Mouse (Mus musculus): Measurements from ENCODE around the gene Map4k4. TPM values are rescaled to one million over a fixed set of nuclear protein-coding genes. Genes with fewer than 3 reads are reported as not detected.
A peak's percentile ranks its signal among the peaks of the same experiment; 100 is the strongest.

The Map4k4 gene
- polyA plus RNA-seq, 1 experiment from 2014 or later = 31.9 TPM

DNA sequence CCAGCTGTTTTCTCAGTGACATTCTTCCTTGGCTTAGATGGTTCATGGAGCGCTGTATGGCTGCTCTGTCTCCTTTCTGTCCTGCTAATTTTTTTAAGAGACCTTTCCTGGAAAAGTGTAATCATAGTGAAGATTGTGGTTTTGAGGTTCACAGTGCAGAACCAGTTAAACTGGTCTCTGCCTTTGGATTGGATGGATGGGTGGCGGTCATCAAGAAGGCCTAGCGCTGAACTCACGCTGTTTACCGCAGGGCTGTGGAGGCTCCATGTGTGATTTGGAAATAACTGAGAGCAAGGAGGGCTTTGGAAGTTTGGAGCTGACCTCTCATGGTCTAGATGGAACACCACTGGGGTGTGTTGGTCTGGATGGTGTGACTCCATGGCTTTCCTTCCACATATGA is 56.0 kb downstream of the Map4k4 start:
- H3K27ac ChIP-seq = peak overlapping the region; percentile 69
- H3K4me1 ChIP-seq = peaks cover 25% of the 10 kb centered on the region
- H3K36me3 ChIP-seq = no peaks in the 10 kb centered on the region
- H3K27me3 ChIP-seq (replicated peaks) = no peaks in the 10 kb centered on the region
- H3K9ac ChIP-seq = no peak overlapping the region
- H3K4me2 ChIP-seq = no peak overlapping the region
- ATAC-seq (ENCODE audit: insufficient read depth, low FRiP score, low read depth) = peak; percentile 53
- 60% methylated on average over 5 of the region's 5 CpGs for WGBS
- no peaks in the 10 kb centered on the region for H3K9me3 ChIP-seq
- H3K4me3 ChIP-seq (replicated peaks) = no peak overlapping the region

DNA sequence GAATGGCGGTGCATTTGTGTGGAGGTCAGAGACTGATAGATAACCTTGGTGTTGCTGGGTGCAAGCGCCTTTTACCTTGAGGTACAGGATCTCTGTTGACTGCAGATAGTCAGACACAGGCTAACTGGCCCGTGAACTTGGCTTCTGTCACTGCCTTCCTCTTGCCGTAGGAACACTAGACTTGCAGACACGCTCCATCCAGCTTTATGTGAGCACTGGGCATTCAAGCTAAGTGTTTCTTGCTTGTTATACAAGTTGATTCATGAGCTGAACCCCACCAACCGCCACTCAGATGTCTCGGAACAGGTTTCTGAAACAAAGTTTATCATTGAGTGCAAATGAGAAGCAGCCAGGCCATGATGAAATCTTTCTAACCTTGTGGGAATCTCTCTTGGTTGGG is 57.3 kb downstream of the Map4k4 start:
- H3K9ac ChIP-seq = no peak overlapping the region
- no peak overlapping the region for H3K4me3 ChIP-seq (replicated peaks)
- ATAC-seq (ENCODE audit: insufficient read depth, low FRiP score, low read depth) = no peak
- no peaks in the 10 kb centered on the region for H3K27me3 ChIP-seq (replicated peaks)
- 64% methylated on average over 7 of the region's 7 CpGs for WGBS
- H3K9me3 ChIP-seq = no peaks in the 10 kb centered on the region
- H3K36me3 ChIP-seq = no peaks in the 10 kb centered on the region
- no peak overlapping the region for H3K4me2 ChIP-seq
- H3K4me1 ChIP-seq = peaks cover 23% of the 10 kb centered on the region
- H3K27ac ChIP-seq = peak overlapping the region; percentile 4; the same call in 1 of the 2 replicates

DNA sequence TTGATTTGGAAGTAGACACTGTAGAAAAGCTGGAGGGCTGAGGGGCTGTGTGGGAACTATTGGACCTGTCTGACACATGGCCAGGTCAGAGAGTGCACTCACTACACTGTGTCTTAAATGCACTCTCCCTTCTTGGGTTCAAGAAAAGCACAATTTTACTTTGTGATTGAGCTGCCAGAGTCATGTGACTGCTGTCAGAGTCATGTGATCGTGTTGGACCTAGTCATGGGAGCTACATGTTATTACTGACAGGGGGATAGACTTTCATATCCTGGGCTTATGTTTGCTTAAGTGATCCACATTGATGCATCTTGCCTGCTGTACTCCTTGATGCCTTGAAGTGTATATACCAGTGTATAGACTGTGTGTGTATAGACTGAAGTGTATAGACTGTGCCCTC is 59.9 kb downstream of the Map4k4 start:
- Histone ChIP-seq H3K9ac (no peak overlapping the region), H3K9me3 (no peaks in the 10 kb centered on the region), H3K27me3 (replicated peaks) (no peaks in the 10 kb centered on the region), H3K4me1 (peaks cover 26% of the 10 kb centered on the region), H3K4me2 (no peak overlapping the region), H3K36me3 (no peaks in the 10 kb centered on the region), H3K27ac (no peak overlapping the region), H3K4me3 (replicated peaks) (no peak overlapping the region)
- ATAC-seq (ENCODE audit: insufficient read depth, low FRiP score, low read depth) = no peak
- WGBS = 78% methylated on average over 1 of the region's 1 CpGs

DNA sequence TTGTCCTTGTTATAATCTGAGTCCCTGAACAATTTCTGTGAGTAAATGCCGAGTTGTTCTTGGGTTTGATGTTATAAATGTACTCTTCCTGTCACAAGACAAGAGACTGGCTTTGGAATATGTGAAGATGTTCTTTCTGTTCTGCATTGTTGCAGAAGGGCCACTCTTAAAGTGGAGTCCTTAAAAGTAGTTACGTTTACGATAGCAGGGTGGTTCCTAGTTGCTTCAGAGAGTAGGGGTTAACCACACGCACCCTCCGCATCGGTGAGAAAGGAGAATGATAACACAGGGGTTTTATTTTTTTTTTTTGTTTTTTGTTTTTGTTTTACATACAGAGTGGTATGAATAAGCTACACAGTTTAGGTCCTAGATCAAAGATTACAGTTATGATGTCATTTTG is 60.4 kb downstream of the Map4k4 start:
- H3K4me1 ChIP-seq = peaks cover 25% of the 10 kb centered on the region
- no peaks in the 10 kb centered on the region for H3K27me3 ChIP-seq (replicated peaks)
- no peak overlapping the region for H3K9ac ChIP-seq
- no peak overlapping the region for H3K4me2 ChIP-seq
- WGBS = 84% methylated on average over 6 of the region's 6 CpGs
- H3K36me3 ChIP-seq = no peaks in the 10 kb centered on the region
- H3K9me3 ChIP-seq = no peaks in the 10 kb centered on the region
- H3K27ac ChIP-seq = no peak overlapping the region
- no peak overlapping the region for H3K4me3 ChIP-seq (replicated peaks)
- no peak for ATAC-seq (ENCODE audit: insufficient read depth, low FRiP score, low read depth)

DNA sequence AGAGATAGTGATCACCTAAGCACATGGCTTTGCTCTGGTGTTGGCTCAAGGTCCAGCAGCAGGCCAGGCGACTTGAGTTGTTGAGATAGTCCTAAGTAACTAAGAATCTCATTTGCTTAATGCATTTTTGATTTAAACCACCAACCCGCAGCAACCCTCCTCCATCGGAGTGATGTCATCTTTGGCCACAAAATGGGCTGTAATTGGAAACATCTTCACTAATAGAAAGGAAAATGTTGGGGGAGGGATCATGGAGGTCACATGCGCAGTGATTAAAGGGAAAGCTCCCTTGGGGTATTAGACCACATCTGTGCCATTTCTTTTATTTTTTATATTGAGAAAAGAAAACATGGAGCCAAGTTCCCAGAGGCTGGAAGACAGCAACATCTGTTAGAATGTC is 61.6 kb downstream of the Map4k4 start:
- Histone ChIP-seq H3K4me2 (no peak overlapping the region), H3K9me3 (no peaks in the 10 kb centered on the region), H3K4me1 (peaks cover 25% of the 10 kb centered on the region), H3K27me3 (replicated peaks) (no peaks in the 10 kb centered on the region), H3K4me3 (replicated peaks) (no peak overlapping the region), H3K36me3 (no peaks in the 10 kb centered on the region), H3K9ac (no peak overlapping the region), H3K27ac (peak overlapping the region; percentile 45; the same call in 1 of the 2 replicates)
- WGBS = 74% methylated on average over 4 of the region's 4 CpGs
- ATAC-seq (ENCODE audit: insufficient read depth, low FRiP score, low read depth) = no peak

DNA sequence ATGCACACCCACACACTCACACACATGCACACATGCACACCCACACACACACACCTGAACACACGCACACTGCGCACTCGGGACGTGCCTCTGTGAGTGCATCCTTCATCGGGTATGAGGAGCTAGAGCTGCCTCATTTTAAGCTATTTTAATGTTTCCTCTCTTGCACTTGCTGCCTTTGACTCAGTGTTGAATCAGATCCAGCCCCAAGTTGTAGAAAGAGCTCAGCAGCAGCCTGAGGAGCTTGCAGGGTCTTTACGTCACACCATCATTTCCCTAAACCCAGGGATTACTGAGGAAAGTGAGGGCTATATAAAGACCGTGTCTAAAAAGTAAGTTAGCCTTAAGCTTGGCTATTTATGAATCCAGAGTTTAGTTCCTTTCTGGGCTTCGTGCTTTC is 62.1 kb downstream of the Map4k4 start:
- H3K27ac ChIP-seq = peak overlapping the region; percentile 45; the same call in 1 of the 2 replicates
- WGBS = 74% methylated on average over 8 of the region's 8 CpGs
- no peaks in the 10 kb centered on the region for H3K9me3 ChIP-seq
- no peak for ATAC-seq (ENCODE audit: insufficient read depth, low FRiP score, low read depth)
- H3K4me1 ChIP-seq = peaks cover 25% of the 10 kb centered on the region
- H3K36me3 ChIP-seq = no peaks in the 10 kb centered on the region
- no peak overlapping the region for H3K4me2 ChIP-seq
- H3K4me3 ChIP-seq (replicated peaks) = no peak overlapping the region
- H3K9ac ChIP-seq = no peak overlapping the region
- no peaks in the 10 kb centered on the region for H3K27me3 ChIP-seq (replicated peaks)

DNA sequence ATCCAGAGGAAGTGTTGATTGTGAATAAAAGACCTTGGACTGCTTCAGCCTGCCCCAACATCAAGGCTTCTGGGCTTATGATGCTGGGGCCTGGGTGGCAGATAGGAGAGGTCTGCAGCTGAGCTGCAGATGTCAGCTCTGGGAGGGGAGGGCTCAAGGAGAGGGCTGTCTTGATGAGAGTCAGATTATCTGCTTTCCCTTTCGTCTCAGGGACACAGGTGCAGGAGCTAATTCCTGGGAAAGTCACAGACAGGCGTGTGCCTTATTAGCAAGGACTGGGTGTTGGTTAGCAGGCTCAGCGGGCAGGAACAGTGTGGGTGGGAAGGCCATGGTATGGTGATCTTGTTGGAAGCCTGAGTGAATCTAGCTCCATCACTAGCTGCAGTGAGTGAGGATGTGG is 63.1 kb downstream of the Map4k4 start:
- no peak for ATAC-seq (ENCODE audit: insufficient read depth, low FRiP score, low read depth)
- no peaks in the 10 kb centered on the region for H3K27me3 ChIP-seq (replicated peaks)
- WGBS = 70% methylated on average over 3 of the region's 3 CpGs
- H3K4me2 ChIP-seq = no peak overlapping the region
- H3K9me3 ChIP-seq = no peaks in the 10 kb centered on the region
- no peak overlapping the region for H3K4me3 ChIP-seq (replicated peaks)
- H3K9ac ChIP-seq = no peak overlapping the region
- peaks cover 25% of the 10 kb centered on the region for H3K4me1 ChIP-seq
- no peak overlapping the region for H3K27ac ChIP-seq
- no peaks in the 10 kb centered on the region for H3K36me3 ChIP-seq

DNA sequence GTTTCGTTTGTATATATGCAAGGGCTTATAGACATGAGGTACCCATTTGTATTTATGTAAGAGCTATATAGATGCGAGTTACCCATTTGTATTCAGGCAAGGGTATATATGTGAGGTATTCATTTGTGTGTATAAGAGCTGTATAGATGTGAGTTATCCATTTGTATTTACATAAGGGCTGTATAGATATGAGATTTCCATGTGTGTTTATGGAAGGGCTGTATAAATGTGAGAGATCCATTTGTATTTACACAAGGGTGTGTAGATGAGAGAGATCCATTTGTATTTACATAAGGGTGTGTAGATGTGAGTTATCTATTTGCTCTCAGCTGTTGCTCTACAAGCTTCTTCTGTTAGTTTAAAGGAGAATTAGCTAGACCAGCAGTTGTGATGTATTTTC is 63.7 kb downstream of the Map4k4 start:
- H3K4me1 ChIP-seq = peaks cover 25% of the 10 kb centered on the region
- no peaks in the 10 kb centered on the region for H3K27me3 ChIP-seq (replicated peaks)
- H3K9ac ChIP-seq = no peak overlapping the region
- WGBS = 54% methylated on average over 2 of the region's 2 CpGs
- no peaks in the 10 kb centered on the region for H3K9me3 ChIP-seq
- no peak overlapping the region for H3K4me3 ChIP-seq (replicated peaks)
- no peak overlapping the region for H3K4me2 ChIP-seq
- H3K27ac ChIP-seq = 0 out of 2 replicates have a peak overlapping the region, but pooled peaks have one; percentile 26
- H3K36me3 ChIP-seq = no peaks in the 10 kb centered on the region
- no peak for ATAC-seq (ENCODE audit: insufficient read depth, low FRiP score, low read depth)

DNA sequence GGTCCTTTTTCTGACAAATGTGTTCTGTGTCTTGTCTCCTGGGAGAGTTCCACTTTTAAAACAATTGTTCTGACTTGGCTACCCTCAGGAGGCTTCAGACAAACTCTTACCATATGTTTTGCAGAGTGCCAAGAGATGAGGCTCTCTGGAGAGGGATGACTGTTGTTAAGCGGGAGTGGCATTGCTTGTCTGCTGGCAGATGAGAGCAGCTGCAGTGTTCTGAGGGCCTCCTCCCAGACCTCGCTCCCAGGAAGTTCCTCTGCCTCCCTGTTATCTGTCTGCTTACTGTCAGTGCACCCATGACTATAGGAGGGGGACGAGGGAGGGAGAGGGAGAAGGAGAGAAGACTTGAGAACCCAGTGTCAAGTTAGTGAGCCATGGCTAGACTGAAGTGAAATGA is 64.7 kb downstream of the Map4k4 start:
- no peaks in the 10 kb centered on the region for H3K27me3 ChIP-seq (replicated peaks)
- no peak for ATAC-seq (ENCODE audit: insufficient read depth, low FRiP score, low read depth)
- WGBS = 57% methylated on average over 3 of the region's 3 CpGs
- no peaks in the 10 kb centered on the region for H3K9me3 ChIP-seq
- H3K27ac ChIP-seq = no peak overlapping the region
- H3K36me3 ChIP-seq = no peaks in the 10 kb centered on the region
- H3K9ac ChIP-seq = no peak overlapping the region
- peaks cover 25% of the 10 kb centered on the region for H3K4me1 ChIP-seq
- no peak overlapping the region for H3K4me2 ChIP-seq
- no peak overlapping the region for H3K4me3 ChIP-seq (replicated peaks)

DNA sequence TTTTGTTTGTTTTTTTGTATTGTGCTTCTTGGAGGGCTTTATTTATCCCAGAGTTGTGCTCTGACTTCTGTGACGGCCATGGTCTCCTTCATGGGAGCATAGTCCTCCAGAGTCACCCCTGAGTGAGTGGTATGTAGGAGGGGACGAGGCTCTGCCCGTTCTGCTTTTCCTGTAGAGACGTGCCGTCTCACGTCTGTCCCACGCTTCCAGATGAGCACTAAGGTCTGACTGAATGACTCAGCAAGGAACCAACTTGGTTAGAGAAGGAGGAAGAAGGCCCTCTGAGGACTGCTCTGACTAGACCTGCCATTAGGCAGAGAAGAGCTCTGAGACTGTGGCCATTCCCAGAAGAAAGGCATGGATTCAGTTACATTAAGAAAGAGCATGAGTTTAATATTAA is 68.3 kb downstream of the Map4k4 start:
- Histone ChIP-seq H3K27me3 (replicated peaks) (no peaks in the 10 kb centered on the region), H3K4me1 (peaks cover 13% of the 10 kb centered on the region), H3K4me3 (replicated peaks) (no peak overlapping the region), H3K9me3 (no peaks in the 10 kb centered on the region), H3K36me3 (no peaks in the 10 kb centered on the region), H3K4me2 (no peak overlapping the region), H3K27ac (peak overlapping the region; percentile 31; the same call in 1 of the 2 replicates), H3K9ac (no peak overlapping the region)
- 56% methylated on average over 7 of the region's 7 CpGs for WGBS
- no peak for ATAC-seq (ENCODE audit: insufficient read depth, low FRiP score, low read depth)

DNA sequence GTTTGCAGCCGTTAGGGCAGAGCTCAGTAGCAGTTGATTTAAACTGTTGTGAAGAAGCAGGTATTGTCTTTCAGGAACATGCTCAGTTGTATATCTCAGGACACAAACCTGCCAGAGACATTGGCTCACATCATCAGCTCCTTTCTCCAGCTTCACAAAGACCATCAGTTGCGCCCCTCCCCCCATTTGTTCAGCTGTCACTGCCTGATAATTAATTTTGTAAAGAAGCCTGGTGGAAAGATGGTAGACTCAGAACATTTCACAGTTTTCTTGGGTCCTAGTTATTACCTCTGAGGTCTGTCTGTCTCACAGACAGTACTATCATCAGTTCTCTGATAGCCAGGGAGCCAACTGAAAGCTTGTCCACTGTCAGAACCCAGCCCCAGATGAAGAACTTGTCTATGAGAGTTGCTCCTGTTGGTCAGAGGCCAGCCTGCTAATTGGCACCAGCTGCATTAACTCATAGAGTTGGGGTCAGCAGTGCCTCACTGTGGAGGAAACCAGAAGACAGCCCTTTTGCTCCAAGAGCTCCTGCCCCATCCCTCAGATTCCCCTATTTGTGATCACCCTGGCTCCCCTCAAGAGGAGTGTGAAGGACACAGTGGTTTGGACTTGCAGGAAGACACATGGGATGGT is 69.2 kb downstream of the Map4k4 start:
- 80% methylated on average over 2 of the region's 2 CpGs for WGBS
- Histone ChIP-seq H3K9ac (no peak overlapping the region), H3K4me1 (peaks cover 6% of the 10 kb centered on the region), H3K36me3 (peaks cover 5% of the 10 kb centered on the region; the same call in 1 of the 2 replicates), H3K4me2 (no peak overlapping the region), H3K4me3 (replicated peaks) (no peak overlapping the region), H3K27ac (no peak overlapping the region), H3K27me3 (replicated peaks) (no peaks in the 10 kb centered on the region), H3K9me3 (no peaks in the 10 kb centered on the region)
- ATAC-seq (ENCODE audit: insufficient read depth, low FRiP score, low read depth) = no peak

DNA sequence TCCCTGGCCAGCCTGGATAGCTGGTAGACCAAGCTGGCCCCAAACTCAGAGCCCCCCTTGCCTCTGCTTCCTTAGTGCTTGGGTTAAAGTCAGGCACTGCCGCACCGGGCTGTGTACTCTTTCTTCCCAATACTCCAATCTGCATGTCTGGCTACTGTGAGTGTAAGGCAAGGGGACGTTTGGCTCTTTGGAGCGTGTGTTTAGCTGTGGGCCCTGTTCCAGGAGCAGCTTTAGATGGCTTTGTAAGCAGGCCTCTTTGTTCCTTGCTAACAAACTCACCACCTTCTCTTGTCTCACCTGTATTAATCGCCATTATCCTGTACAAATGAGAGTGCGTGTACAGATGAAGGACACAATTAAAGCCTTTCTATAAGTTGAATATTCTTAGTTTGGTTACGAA is 71.7 kb downstream of the Map4k4 start:
- Histone ChIP-seq H3K9me3 (no peaks in the 10 kb centered on the region), H3K4me1 (peaks cover 5% of the 10 kb centered on the region), H3K4me3 (replicated peaks) (no peak overlapping the region), H3K36me3 (peaks cover 17% of the 10 kb centered on the region), H3K4me2 (no peak overlapping the region), H3K27me3 (replicated peaks) (no peaks in the 10 kb centered on the region), H3K9ac (no peak overlapping the region), H3K27ac (peak overlapping the region; percentile 48; the same call in 1 of the 2 replicates)
- ATAC-seq (ENCODE audit: insufficient read depth, low FRiP score, low read depth) = no peak
- WGBS = 66% methylated on average over 7 of the region's 7 CpGs

DNA sequence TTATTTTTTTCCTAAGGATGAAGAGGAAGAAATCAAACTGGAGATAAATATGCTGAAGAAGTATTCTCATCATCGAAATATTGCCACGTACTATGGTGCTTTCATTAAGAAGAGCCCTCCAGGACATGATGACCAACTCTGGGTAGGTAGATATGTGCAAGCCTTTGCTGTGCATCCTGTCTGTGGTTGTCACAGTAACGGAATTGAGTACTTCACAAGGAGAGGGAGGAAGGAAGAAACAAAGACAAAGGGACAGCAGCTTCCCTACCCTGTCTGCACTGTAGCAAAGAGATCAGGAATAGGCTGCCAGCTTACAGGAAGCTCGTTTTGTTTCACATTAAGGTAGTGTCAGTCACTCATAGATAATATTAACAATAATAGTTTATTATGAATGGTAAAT is 73.2 kb downstream of the Map4k4 start:
- Histone ChIP-seq H3K4me3 (replicated peaks) (no peak overlapping the region), H3K4me2 (no peak overlapping the region), H3K4me1 (peaks cover 5% of the 10 kb centered on the region), H3K9me3 (no peaks in the 10 kb centered on the region), H3K27me3 (replicated peaks) (no peaks in the 10 kb centered on the region), H3K36me3 (peaks cover 18% of the 10 kb centered on the region), H3K9ac (no peak overlapping the region), H3K27ac (no peak overlapping the region)
- no peak for ATAC-seq (ENCODE audit: insufficient read depth, low FRiP score, low read depth)
- 77% methylated on average over 4 of the region's 4 CpGs for WGBS
